Mouse (Mus musculus) G1E (cell line): ENCODE data around the gene Epha8.

Experiments
- CTCF ChIP-seq: IDR thresholded peaks from 2 replicates; pipeline ENCODE4 v1.5.1; 2012; ENCODE audit warnings: low read depth, low read length, inconsistent platforms, mixed read lengths
- GATA1 ChIP-seq: IDR thresholded peaks from 2 replicates; pipeline ENCODE4 v1.6.1; 2012; ENCODE audit warnings: borderline replicate concordance, low read length, inconsistent platforms, mixed read lengths

GRCm38 (mm10) chr4:136942761-136943160, 13.9 kb downstream of the Epha8 start:
- TF ChIP-seq CTCF (no peak), GATA1 (no peak)
